Mouse (Mus musculus): ENCODE data around the gene Mthfd2. TPM values are rescaled to one million over a fixed set of nuclear protein-coding genes. Genes with fewer than 3 reads are reported as not detected.

Mthfd2 gene
- polyA plus RNA-seq, 1 experiment from 2014 or later: 17.6 TPM

- peak; percentile 92 for ATAC-seq
- Histone ChIP-seq H3K27ac (ENCODE audit: low read depth, low read length) (peak overlapping the region; percentile 73), H3K9ac (ENCODE audit: low read depth, low read length) (no peak overlapping the region), H3K4me1 (replicated peaks; ENCODE audit: control insufficient read depth, insufficient read depth, low read length) (0 out of 2 replicates have a peak, but pooled peaks cover 2% of the 10 kb centered on the region), H3K4me2 (replicated peaks; ENCODE audit: low read depth) (peak overlapping the region; percentile 32; the same call in 1 of the 2 replicates), H3K36me3 (ENCODE audit: control insufficient read depth, insufficient read depth) (0 out of 2 replicates have a peak, but pooled peaks cover 13% of the 10 kb centered on the region), H3K27me3 (replicated peaks; ENCODE audit: control insufficient read depth, insufficient read depth, low read length) (no peaks in the 10 kb centered on the region), H3K4me3 (ENCODE audit: low read depth, low read length) (no peak overlapping the region), H3K9me3 (ENCODE audit: control insufficient read depth) (no peaks in the 10 kb centered on the region)
- 40% methylated on average over 7 of the region's 7 CpGs for WGBS
- TF ChIP-seq CTCF (IDR thresholded peaks at IDR 0.05; ENCODE audit: low read depth): no peak
Measured at GRCm38 (mm10) chr6:83312021-83312420, 13.7 kb downstream of the Mthfd2 start.

GRCm38 (mm10) chr6:83311206-83311605 lies 14.5 kb downstream of the Mthfd2 start:
- 80% methylated on average over 11 of the region's 11 CpGs for WGBS
- no peak for ATAC-seq
- no peak overlapping the region for H3K4me3 ChIP-seq (ENCODE audit: low read depth, low read length)
- peak overlapping the region; percentile 73; the same call in 1 of the 2 replicates for H3K27ac ChIP-seq (ENCODE audit: low read depth, low read length)
- TF ChIP-seq CTCF (IDR thresholded peaks at IDR 0.05; ENCODE audit: low read depth): no peak
- H3K4me1 ChIP-seq (replicated peaks; ENCODE audit: control insufficient read depth, insufficient read depth, low read length): no peaks in the 10 kb centered on the region
- no peaks in the 10 kb centered on the region for H3K27me3 ChIP-seq (replicated peaks; ENCODE audit: control insufficient read depth, insufficient read depth, low read length)
- no peaks in the 10 kb centered on the region for H3K9me3 ChIP-seq (ENCODE audit: control insufficient read depth)
- H3K36me3 ChIP-seq (ENCODE audit: control insufficient read depth, insufficient read depth): peaks cover 20% of the 10 kb centered on the region; the same call in 1 of the 2 replicates
- H3K4me2 ChIP-seq (replicated peaks; ENCODE audit: low read depth): 0 out of 2 replicates have a peak overlapping the region, but pooled peaks have one; percentile 32
- H3K9ac ChIP-seq (ENCODE audit: low read depth, low read length): no peak overlapping the region

GRCm38 (mm10) chr6:83309017-83309416 lies 16.7 kb downstream of the Mthfd2 start:
- ATAC-seq: no peak
- H3K4me3 ChIP-seq (ENCODE audit: low read depth, low read length): no peak overlapping the region
- no peaks in the 10 kb centered on the region for H3K9me3 ChIP-seq (ENCODE audit: control insufficient read depth)
- no peak overlapping the region for H3K27ac ChIP-seq (ENCODE audit: low read depth, low read length)
- H3K36me3 ChIP-seq (ENCODE audit: control insufficient read depth, insufficient read depth): peaks cover 30% of the 10 kb centered on the region
- peak; percentile 55 for TF ChIP-seq CTCF (IDR thresholded peaks at IDR 0.05; ENCODE audit: low read depth)
- H3K4me2 ChIP-seq (replicated peaks; ENCODE audit: low read depth): no peak overlapping the region
- 86% methylated on average over 7 of the region's 7 CpGs for WGBS
- H3K27me3 ChIP-seq (replicated peaks; ENCODE audit: control insufficient read depth, insufficient read depth, low read length): no peaks in the 10 kb centered on the region
- no peak overlapping the region for H3K9ac ChIP-seq (ENCODE audit: low read depth, low read length)
- no peaks in the 10 kb centered on the region for H3K4me1 ChIP-seq (replicated peaks; ENCODE audit: control insufficient read depth, insufficient read depth, low read length)

- H3K4me3 ChIP-seq (ENCODE audit: low read depth, low read length): no peak overlapping the region
- no peak overlapping the region for H3K9ac ChIP-seq (ENCODE audit: low read depth, low read length)
- no peak for TF ChIP-seq CTCF (IDR thresholded peaks at IDR 0.05; ENCODE audit: low read depth)
- no peak for ATAC-seq
- H3K4me2 ChIP-seq (replicated peaks; ENCODE audit: low read depth): no peak overlapping the region
- peaks cover 20% of the 10 kb centered on the region for H3K36me3 ChIP-seq (ENCODE audit: control insufficient read depth, insufficient read depth)
- 85% methylated on average over 5 of the region's 5 CpGs for WGBS
- no peaks in the 10 kb centered on the region for H3K27me3 ChIP-seq (replicated peaks; ENCODE audit: control insufficient read depth, insufficient read depth, low read length)
- H3K27ac ChIP-seq (ENCODE audit: low read depth, low read length): no peak overlapping the region
- H3K4me1 ChIP-seq (replicated peaks; ENCODE audit: control insufficient read depth, insufficient read depth, low read length): peaks cover 4% of the 10 kb centered on the region; the same call in 1 of the 2 replicates
- no peaks in the 10 kb centered on the region for H3K9me3 ChIP-seq (ENCODE audit: control insufficient read depth)
Measured at GRCm38 (mm10) chr6:83302264-83302663, 23.4 kb downstream of the Mthfd2 start.

GRCm38 (mm10) chr6:83301294-83301693 lies 24.4 kb downstream of the Mthfd2 start:
- WGBS: 67% methylated on average over 2 of the region's 2 CpGs
- H3K4me1 ChIP-seq (replicated peaks; ENCODE audit: control insufficient read depth, insufficient read depth, low read length): peaks cover 4% of the 10 kb centered on the region; the same call in 1 of the 2 replicates
- no peaks in the 10 kb centered on the region for H3K9me3 ChIP-seq (ENCODE audit: control insufficient read depth)
- H3K27me3 ChIP-seq (replicated peaks; ENCODE audit: control insufficient read depth, insufficient read depth, low read length): no peaks in the 10 kb centered on the region
- no peak overlapping the region for H3K4me2 ChIP-seq (replicated peaks; ENCODE audit: low read depth)
- TF ChIP-seq CTCF (IDR thresholded peaks at IDR 0.05; ENCODE audit: low read depth): no peak
- no peak overlapping the region for H3K9ac ChIP-seq (ENCODE audit: low read depth, low read length)
- no peak for ATAC-seq
- H3K27ac ChIP-seq (ENCODE audit: low read depth, low read length): no peak overlapping the region
- H3K4me3 ChIP-seq (ENCODE audit: low read depth, low read length): no peak overlapping the region
- peaks cover 10% of the 10 kb centered on the region for H3K36me3 ChIP-seq (ENCODE audit: control insufficient read depth, insufficient read depth)

GRCm38 (mm10) chr6:83300447-83301229 lies 25.1 kb downstream of the Mthfd2 start:
- no peak for TF ChIP-seq CTCF (IDR thresholded peaks at IDR 0.05; ENCODE audit: low read depth)
- 41% methylated on average over 7 of the region's 7 CpGs for WGBS
- no peak overlapping the region for H3K4me3 ChIP-seq (ENCODE audit: low read depth, low read length)
- H3K27me3 ChIP-seq (replicated peaks; ENCODE audit: control insufficient read depth, insufficient read depth, low read length): no peaks in the 10 kb centered on the region
- peak overlapping the region; percentile 21; the same call in 1 of the 2 replicates for H3K4me2 ChIP-seq (replicated peaks; ENCODE audit: low read depth)
- no peak overlapping the region for H3K9ac ChIP-seq (ENCODE audit: low read depth, low read length)
- 0 out of 2 replicates have a peak, but pooled peaks cover 6% of the 10 kb centered on the region for H3K36me3 ChIP-seq (ENCODE audit: control insufficient read depth, insufficient read depth)
- peaks cover 4% of the 10 kb centered on the region; the same call in 1 of the 2 replicates for H3K4me1 ChIP-seq (replicated peaks; ENCODE audit: control insufficient read depth, insufficient read depth, low read length)
- no peak overlapping the region for H3K27ac ChIP-seq (ENCODE audit: low read depth, low read length)
- H3K9me3 ChIP-seq (ENCODE audit: control insufficient read depth): no peaks in the 10 kb centered on the region
- ATAC-seq: peak; percentile 93
